Mouse (Mus musculus): Measurements from ENCODE around the gene H2-M9.

The H2-M9 gene

DNA sequence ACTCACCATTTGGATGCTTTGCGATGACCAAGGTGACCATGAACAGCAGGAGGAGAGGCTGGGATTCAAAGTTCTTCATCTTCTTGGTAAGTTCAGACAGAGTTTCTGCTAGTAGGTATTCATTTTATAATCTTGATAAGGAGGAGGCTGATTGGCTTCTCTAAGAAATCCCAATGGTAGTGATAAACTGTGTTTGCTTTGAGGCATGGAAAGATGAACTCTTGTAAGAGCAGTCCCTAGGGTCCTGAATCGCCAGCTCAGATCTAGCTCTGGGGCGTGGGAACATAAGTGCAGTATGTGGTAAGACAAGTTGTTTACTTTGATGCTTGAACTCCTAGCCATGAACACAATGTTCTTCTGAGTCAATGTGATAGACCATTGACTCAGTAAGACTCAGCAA lies at the start of gene H2-M9:
Gene H2-M9 (minus strand): TSS at position 101 of the 400 bp plus-strand sequence.
- DNase-seq (ENCODE audit: low spot score in 2 of 2): no peak

DNA sequence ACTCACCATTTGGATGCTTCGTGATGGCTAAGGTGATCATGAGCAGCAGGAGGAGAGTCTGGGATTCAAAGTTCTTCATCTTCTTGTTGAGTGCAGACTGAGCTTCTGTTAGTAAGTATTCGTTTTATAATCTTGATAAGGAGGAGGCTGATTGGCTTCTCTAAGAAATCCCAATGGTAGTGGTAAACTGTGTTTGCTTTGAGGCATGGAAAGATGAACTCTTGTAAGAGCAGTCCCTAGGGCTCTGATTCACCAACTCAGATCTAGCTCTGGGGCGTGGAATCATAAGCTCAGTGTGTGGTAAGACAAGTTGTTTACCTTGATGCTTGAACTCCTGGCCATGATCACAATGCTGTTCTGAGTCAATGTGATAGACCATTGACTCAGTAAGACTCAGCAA lies 29.7 kb upstream of the H2-M9 start, which contains the start of gene H2-M1:
Gene H2-M1 (minus strand): TSS at position 101 of the 400 bp plus-strand sequence.
- no peak for DNase-seq (ENCODE audit: low spot score in 2 of 2)
